Mouse (Mus musculus) C2C12 (cell line): ENCODE measurements at regions not wholly inside any gene's neighbourhood (a gene's known extent, or its start where the extent isn't known, plus 50 kb on each side); places are given as distances from the start of the nearest gene placed in this dataset.

ENCODE experiments used
- CTCF ChIP-seq: IDR thresholded peaks from one replicate; pipeline ENCODE4 v1.5.1; 2011; ENCODE audit not compliant: control insufficient read depth, insufficient read depth, insufficient read length
- FOSL1 ChIP-seq: IDR thresholded peaks from one replicate; pipeline ENCODE4 v1.8.0; 2011; ENCODE audit warnings: mild to moderate bottlenecking, low read length; ENCODE audit not compliant: poor library complexity, insufficient read depth, severe bottlenecking
- MAX ChIP-seq: IDR thresholded peaks from one replicate; pipeline ENCODE4 v1.6.1; 2011; ENCODE audit warnings: mild to moderate bottlenecking, control low read depth
- MYOG ChIP-seq: IDR thresholded peaks from one replicate; pipeline ENCODE4 v1.6.1; 2011; ENCODE audit not compliant: control insufficient read depth, insufficient read length; ENCODE audit errors: extremely low read depth
- USF1 ChIP-seq: IDR thresholded peaks from one replicate; pipeline ENCODE4 v1.6.1; 2011; ENCODE audit warnings: low read depth, mild to moderate bottlenecking, control low read depth, moderate library complexity

GRCm38 (mm10) chrX:135101594-135101993 is 75.8 kb downstream of the Gm15023 start:
- TF ChIP-seq CTCF (no peak), MAX (no peak), MYOG (no peak), FOSL1 (no peak), USF1 (no peak)
